Mouse (Mus musculus) urinary bladder, postnatal 4 days (tissue): Measurements from ENCODE around the gene Zfp821.
A peak's percentile ranks its signal among the peaks of the same experiment; 100 is the strongest.

Experiments
- DNase-seq, 2 experiments: peaks; one replicate each; pipeline ENCODE4 v3.0.0; 2021 to 2022; ENCODE audit warnings: low spot score in 2 of 2

The Zfp821 gene

GRCm38 (mm10) chr8:109705320-109706075, at the start of gene Zfp821:
Zfp821 (plus strand) TSS chr8:109705546.
- peak; percentile 91 to 93 for DNase-seq

- no peak for DNase-seq
Measured at GRCm38 (mm10) chr8:109656860-109657259, 48.5 kb upstream of the Zfp821 start.

GRCm38 (mm10) chr8:109662328-109662727, 43.0 kb upstream of the Zfp821 start:
- DNase-seq, result no peak

GRCm38 (mm10) chr8:109666616-109667015, 38.7 kb upstream of the Zfp821 start:
- DNase-seq, result no peak

GRCm38 (mm10) chr8:109672656-109673055, 32.7 kb upstream of the Zfp821 start:
- DNase-seq, result no peak

GRCm38 (mm10) chr8:109673596-109673995, 31.8 kb upstream of the Zfp821 start:
- no peak for DNase-seq

GRCm38 (mm10) chr8:109675896-109676643, 29.3 kb upstream of the Zfp821 start:
- DNase-seq, result no peak

- DNase-seq, result no peak
Measured at GRCm38 (mm10) chr8:109681535-109681934, 23.8 kb upstream of the Zfp821 start.

- no peak for DNase-seq
Measured at GRCm38 (mm10) chr8:109682120-109682519, 23.2 kb upstream of the Zfp821 start.

GRCm38 (mm10) chr8:109687248-109687647, 18.1 kb upstream of the Zfp821 start:
- no peak for DNase-seq

GRCm38 (mm10) chr8:109691769-109692168, 13.6 kb upstream of the Zfp821 start:
- no peak for DNase-seq

GRCm38 (mm10) chr8:109692443-109693145, 12.8 kb upstream of the Zfp821 start:
- no peak for DNase-seq

- DNase-seq, result peak; percentile 97
Measured at GRCm38 (mm10) chr8:109693146-109693900, 12.0 kb upstream of the Zfp821 start, which contains the start of gene Ist1. Ist1 (minus strand) TSS chr8:109693260.

GRCm38 (mm10) chr8:109694154-109694553, 11.2 kb upstream of the Zfp821 start:
- no peak for DNase-seq

- no peak for DNase-seq
Measured at GRCm38 (mm10) chr8:109697754-109698153, 7.6 kb upstream of the Zfp821 start.

- no peak for DNase-seq
Measured at GRCm38 (mm10) chr8:109698477-109698876, 6.9 kb upstream of the Zfp821 start.

GRCm38 (mm10) chr8:109704565-109705319, 604 bp upstream of the Zfp821 start:
- no peak for DNase-seq

- DNase-seq, result no peak
Measured at GRCm38 (mm10) chr8:109706076-109706873, 929 bp downstream of the Zfp821 start.

- DNase-seq, result peak; percentile 50 to 79
Measured at GRCm38 (mm10) chr8:109706874-109707237, 1.5 kb downstream of the Zfp821 start.

- DNase-seq, result no peak
Measured at GRCm38 (mm10) chr8:109707921-109708320, 2.6 kb downstream of the Zfp821 start.
